Mouse (Mus musculus) intestine, postnatal 0 days (tissue): ENCODE results near the gene Syk. TPM values are rescaled to one million over a fixed set of nuclear protein-coding genes. Genes with fewer than 3 reads are reported as not detected.
A peak's percentile ranks its signal among the peaks of the same experiment; 100 is the strongest.

Experiments
- ATAC-seq: fragments of 200-750 bp; cut with Nextera tagmentation; 2 replicates; pipeline ENCODE4 v1.8.0; 2017; ENCODE audit warnings: mild to moderate bottlenecking, moderate TSS enrichment, moderate library complexity
- H3K27ac ChIP-seq: fragments of 300-500 bp; sonication (generic); 2 replicates; pipeline ENCODE4 v1.5.1; 2014; ENCODE audit warnings: mild to moderate bottlenecking, low read depth, low read length, moderate library complexity
- H3K27me3 ChIP-seq: fragments of 300-500 bp; sonication (generic); replicated peaks from 2 replicates; pipeline ENCODE4 v1.6.1; 2014; ENCODE audit warnings: low read length, mixed read lengths; ENCODE audit not compliant: control insufficient read depth, insufficient read depth
- H3K36me3 ChIP-seq: fragments of 300-500 bp; sonication (generic); 2 replicates; pipeline ENCODE4 v1.6.1; 2014; ENCODE audit warnings: mild to moderate bottlenecking, moderate library complexity; ENCODE audit not compliant: control insufficient read depth, insufficient read depth
- H3K4me1 ChIP-seq: fragments of 300-500 bp; sonication (generic); replicated peaks from 2 replicates; pipeline ENCODE4 v1.6.1; 2014; ENCODE audit warnings: antibody characterized with exemption, low read length, mixed read lengths; ENCODE audit not compliant: control insufficient read depth, insufficient read depth
- H3K4me2 ChIP-seq: fragments of 300-500 bp; sonication (generic); replicated peaks from 2 replicates; pipeline ENCODE4 v1.6.1; 2014; ENCODE audit warnings: low read depth, mild to moderate bottlenecking, moderate library complexity
- H3K4me3 ChIP-seq: fragments of 300-500 bp; sonication (generic); 2 replicates; pipeline ENCODE4 v1.5.1; 2014; ENCODE audit warnings: low read depth, low read length
- H3K9ac ChIP-seq: fragments of 300-500 bp; sonication (generic); 2 replicates; pipeline ENCODE4 v1.6.1; 2014; ENCODE audit warnings: mild to moderate bottlenecking, low read depth, low read length
- H3K9me3 ChIP-seq: fragments of 300-500 bp; sonication (generic); 2 replicates; pipeline ENCODE4 v1.6.1; 2016; ENCODE audit warnings: mixed run types; ENCODE audit not compliant: control insufficient read depth
- CTCF ChIP-seq: sonication (generic); IDR thresholded peaks from 2 replicates; pipeline ENCODE4 v1.5.1; 2016; ENCODE audit warnings: low read depth, mild to moderate bottlenecking, control low read depth, antibody characterized with exemption, moderate library complexity
- WGBS: fragments of 180-500 bp; shearing (Covaris S2); extraction: QIAGEN DNeasy Blood & Tissue Kit; methylation state at CpG from one replicate; pipeline ENCODE4 v1.1.7; 2014; 5-methylcytosine and 5-hydroxymethylcytosine counted together
- polyA plus RNA-seq: library from polyadenylated mRNA; unstranded; fragments of >200 nt; fragmentation: Nextera tagmentation; extraction: Ambion mirVana; gene quantifications from 2 replicates; pipeline ENCODE4 v1.2.1, GENCODE M21; 2015

The Syk gene
- polyA plus RNA-seq, 1 experiment from 2014 or later, result 2.0 TPM

DNA sequence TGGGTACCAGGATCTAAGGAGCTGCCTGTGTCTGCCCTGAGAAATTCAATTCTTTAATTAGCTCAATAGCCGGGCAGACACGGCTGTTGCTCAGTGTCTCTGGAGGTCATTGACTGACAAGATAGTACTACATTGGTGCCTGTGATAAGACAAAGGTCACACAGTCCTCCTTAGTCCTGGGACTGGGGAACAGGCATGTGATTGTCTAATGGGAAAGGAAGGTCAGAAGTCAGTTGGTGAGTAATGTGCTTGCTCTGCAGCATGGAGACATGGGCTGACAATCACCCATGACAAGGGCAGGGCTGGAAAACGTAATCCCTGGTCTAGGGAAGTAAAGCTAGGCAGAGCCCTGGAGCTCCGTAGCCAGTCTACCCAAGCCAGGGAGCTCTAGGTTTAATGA, 19.8 kb downstream of the Syk start:
- no peaks in the 10 kb centered on the region for H3K27me3 ChIP-seq
- WGBS, result 20% methylated on average over 4 of the region's 4 CpGs
- H3K4me3 ChIP-seq, result no peak overlapping the region
- H3K4me2 ChIP-seq, result no peak overlapping the region
- H3K9me3 ChIP-seq, result no peaks in the 10 kb centered on the region
- TF ChIP-seq CTCF, result no peak
- no peak overlapping the region for H3K27ac ChIP-seq
- ATAC-seq, result peak; percentile 54
- no peak overlapping the region for H3K9ac ChIP-seq
- no peaks in the 10 kb centered on the region; the same call in 1 of the 2 replicates for H3K4me1 ChIP-seq
- no peaks in the 10 kb centered on the region for H3K36me3 ChIP-seq

DNA sequence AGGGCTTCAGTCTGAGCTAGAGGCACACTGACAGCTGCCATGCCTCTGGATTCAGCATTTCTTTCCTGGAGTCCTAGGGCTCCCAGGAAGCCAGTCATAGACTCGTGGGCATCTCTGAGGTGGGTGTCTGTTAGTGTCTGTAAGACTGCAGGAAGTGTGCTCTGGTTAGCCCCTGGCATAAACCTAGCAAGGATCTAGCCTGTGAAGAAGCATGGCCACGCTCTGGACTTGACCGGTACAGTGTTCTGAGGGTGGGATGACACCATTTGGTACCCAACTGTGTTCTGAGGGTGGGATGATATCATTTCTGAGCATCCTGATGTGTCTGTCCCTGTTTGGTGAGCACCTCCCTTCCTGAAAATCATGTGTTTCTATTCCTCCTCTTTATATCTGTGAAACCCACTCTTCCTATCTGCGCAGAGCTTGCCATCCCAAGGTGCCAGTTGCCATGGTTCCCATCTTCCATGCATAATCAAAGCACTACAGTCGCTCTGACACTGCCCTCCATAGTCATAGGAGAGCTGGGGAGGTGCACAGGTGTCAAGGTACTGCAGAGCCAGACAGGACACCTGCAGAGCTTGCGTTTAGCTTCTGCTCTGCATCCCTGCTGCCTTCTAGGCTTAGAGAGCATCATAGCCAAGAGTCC, 20.9 kb downstream of the Syk start:
- no peaks in the 10 kb centered on the region; the same call in 1 of the 2 replicates for H3K4me1 ChIP-seq
- H3K36me3 ChIP-seq, result no peaks in the 10 kb centered on the region
- H3K9ac ChIP-seq, result no peak overlapping the region
- no peak overlapping the region for H3K4me2 ChIP-seq
- TF ChIP-seq CTCF, result no peak
- 89% methylated on average over 6 of the region's 6 CpGs for WGBS
- H3K27me3 ChIP-seq, result no peaks in the 10 kb centered on the region
- ATAC-seq, result no peak
- no peaks in the 10 kb centered on the region for H3K9me3 ChIP-seq
- no peak overlapping the region for H3K4me3 ChIP-seq
- H3K27ac ChIP-seq, result no peak overlapping the region

GRCm38 (mm10) chr13:52605006-52605405, 22.0 kb downstream of the Syk start:
- no peak overlapping the region for H3K9ac ChIP-seq
- no peaks in the 10 kb centered on the region for H3K36me3 ChIP-seq
- no peak overlapping the region for H3K27ac ChIP-seq
- H3K4me3 ChIP-seq, result no peak overlapping the region
- no peaks in the 10 kb centered on the region for H3K27me3 ChIP-seq
- H3K4me2 ChIP-seq, result no peak overlapping the region
- 80% methylated on average over 3 of the region's 3 CpGs for WGBS
- TF ChIP-seq CTCF, result no peak
- H3K9me3 ChIP-seq, result no peaks in the 10 kb centered on the region
- no peak for ATAC-seq
- H3K4me1 ChIP-seq, result no peaks in the 10 kb centered on the region; the same call in 1 of the 2 replicates

DNA sequence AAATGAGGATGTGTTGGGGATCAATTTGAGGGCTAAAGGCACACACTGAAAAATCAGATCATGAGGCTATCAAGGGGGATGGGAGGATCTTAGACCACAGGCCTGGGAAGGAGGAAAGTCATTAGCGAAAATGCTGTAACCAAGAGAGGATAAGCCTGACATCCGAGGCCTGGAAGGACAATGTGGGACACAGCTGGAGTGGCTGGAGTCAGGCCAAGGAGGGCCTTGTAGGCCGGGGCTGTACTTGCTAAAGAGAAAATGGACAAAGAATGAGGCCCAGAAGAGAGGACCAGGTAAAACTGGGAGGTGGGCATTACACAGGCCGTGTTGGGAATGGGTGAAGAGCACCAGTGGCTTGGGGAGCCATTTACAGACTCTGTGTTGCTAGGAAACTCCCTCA, 22.9 kb downstream of the Syk start:
- H3K4me1 ChIP-seq, result no peaks in the 10 kb centered on the region; the same call in 1 of the 2 replicates
- no peak overlapping the region for H3K27ac ChIP-seq
- H3K36me3 ChIP-seq, result no peaks in the 10 kb centered on the region
- no peak overlapping the region for H3K4me3 ChIP-seq
- no peak overlapping the region for H3K9ac ChIP-seq
- 74% methylated on average over 4 of the region's 4 CpGs for WGBS
- TF ChIP-seq CTCF, result no peak
- no peaks in the 10 kb centered on the region for H3K9me3 ChIP-seq
- ATAC-seq, result no peak
- H3K27me3 ChIP-seq, result no peaks in the 10 kb centered on the region
- no peak overlapping the region for H3K4me2 ChIP-seq

DNA sequence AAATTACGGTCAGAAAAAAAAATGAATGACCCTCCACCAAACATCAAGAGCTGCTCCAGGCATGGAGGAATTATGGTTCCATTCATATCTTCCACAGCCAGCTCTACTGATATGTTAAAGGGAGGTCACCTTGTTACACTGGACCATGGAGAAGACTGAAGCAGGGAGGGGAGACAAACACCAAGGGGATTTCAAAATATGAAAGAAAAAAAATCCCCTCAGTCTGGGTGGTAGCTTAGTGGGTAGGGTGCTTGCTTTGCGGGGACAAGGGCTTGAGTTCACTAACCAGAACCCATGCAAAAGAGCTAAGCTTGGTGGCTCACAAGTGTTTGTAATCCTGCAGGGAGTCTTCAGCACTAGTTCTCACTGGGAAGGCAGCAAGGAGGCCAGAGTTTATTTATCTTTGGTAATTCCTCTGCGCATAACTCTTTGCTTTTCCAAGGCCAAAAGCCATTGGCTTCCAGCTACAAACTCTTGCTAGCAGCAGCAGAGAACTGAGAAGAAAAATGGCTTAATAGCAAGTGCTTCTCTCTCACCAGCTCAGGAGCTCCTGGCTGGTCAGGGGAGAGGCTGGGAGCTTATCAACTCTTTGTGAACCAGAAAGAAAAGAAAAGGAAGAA, 23.8 kb downstream of the Syk start:
- Histone ChIP-seq H3K4me1 (no peaks in the 10 kb centered on the region; the same call in 1 of the 2 replicates), H3K9me3 (no peaks in the 10 kb centered on the region), H3K4me2 (no peak overlapping the region), H3K27ac (no peak overlapping the region), H3K4me3 (no peak overlapping the region), H3K36me3 (no peaks in the 10 kb centered on the region), H3K9ac (no peak overlapping the region), H3K27me3 (no peaks in the 10 kb centered on the region)
- no peak for TF ChIP-seq CTCF
- ATAC-seq, result no peak
- 60% methylated on average over 3 of the region's 3 CpGs for WGBS

GRCm38 (mm10) chr13:52607964-52608363, 25.0 kb downstream of the Syk start:
- no peak for ATAC-seq
- WGBS, result 44% methylated on average over 1 of the region's 1 CpGs
- H3K27me3 ChIP-seq, result no peaks in the 10 kb centered on the region
- H3K9ac ChIP-seq, result no peak overlapping the region
- H3K4me3 ChIP-seq, result no peak overlapping the region
- H3K9me3 ChIP-seq, result no peaks in the 10 kb centered on the region
- no peaks in the 10 kb centered on the region for H3K36me3 ChIP-seq
- H3K4me2 ChIP-seq, result no peak overlapping the region
- no peak for TF ChIP-seq CTCF
- no peaks in the 10 kb centered on the region for H3K4me1 ChIP-seq
- H3K27ac ChIP-seq, result no peak overlapping the region
